ENCODE assay signal across 8 mouse cellular contexts in the genomic region with DNA sequence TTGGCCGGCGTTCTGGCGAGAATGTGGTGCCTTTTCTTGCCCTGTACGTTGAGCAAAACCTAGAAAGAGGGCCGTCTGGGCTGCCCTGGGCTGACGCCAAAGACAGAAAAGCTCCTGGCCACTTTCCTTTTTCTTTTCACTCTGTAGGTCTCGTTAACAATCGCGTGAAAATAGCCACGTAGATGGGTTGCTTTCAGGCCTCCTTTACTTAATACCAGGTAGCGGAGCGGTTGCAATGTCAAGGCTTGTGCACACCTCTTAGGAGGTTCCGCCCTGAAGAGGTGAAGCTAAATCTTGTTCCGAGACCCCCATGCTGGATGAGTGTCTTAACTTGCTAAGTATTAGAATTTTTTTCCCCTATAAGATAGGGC. TPM values are rescaled to one million over a fixed set of nuclear protein-coding genes. Genes with fewer than 3 reads are reported as not detected.
DNase-seq lines count a peak whose midpoint lies in the region; ATAC-seq and TF ChIP-seq lines count a peak whose summit lies in the region.

No protein-coding gene starts in this region.

- peak overlapping the region; percentile 99 for H3K27ac ChIP-seq in heart, embryonic 15.5 days
- H3K27ac ChIP-seq in forebrain, embryonic 15.5 days (replicated peaks), result peak overlapping the region; percentile 96
- H3K27ac ChIP-seq in liver, embryonic 16.5 days (ENCODE audit: low read length), result peak overlapping the region; percentile 88

- H3K9ac ChIP-seq in heart, embryonic 15.5 days, result peak overlapping the region; percentile 94
- peak overlapping the region; percentile 85 for H3K9ac ChIP-seq in forebrain, embryonic 15.5 days (replicated peaks)
- H3K9ac ChIP-seq in liver, embryonic 16.5 days (ENCODE audit: low read depth, low read length), result peak overlapping the region; percentile 84

- H3K4me3 ChIP-seq in heart, embryonic 15.5 days, result peak overlapping the region; percentile 94
- peak overlapping the region; percentile 93 for H3K4me3 ChIP-seq in G1E (ENCODE audit: low read depth, low read length)
- peak overlapping the region; percentile 91 for H3K4me3 ChIP-seq in forebrain, embryonic 15.5 days
- peak overlapping the region; percentile 82 for H3K4me3 ChIP-seq in liver, embryonic 16.5 days (ENCODE audit: low read depth, low read length)

- H3K9me3 ChIP-seq in heart, embryonic 15.5 days (replicated peaks), result 0 out of 2 replicates have a peak, but pooled peaks cover 6% of the 10 kb centered on the region
- H3K9me3 ChIP-seq in G1E (replicated peaks), result no peaks in the 10 kb centered on the region
- no peaks in the 10 kb centered on the region for H3K9me3 ChIP-seq in forebrain, embryonic 15.5 days
- no peaks in the 10 kb centered on the region for H3K9me3 ChIP-seq in liver, embryonic 16.5 days (replicated peaks; ENCODE audit: control insufficient read depth, low read length)

- TF ChIP-seq CTCF in G1E (IDR thresholded peaks at IDR 0.05; ENCODE audit: low read depth, low read length), result no peak

- H3K36me3 ChIP-seq in heart, embryonic 15.5 days, result peaks cover 4% of the 10 kb centered on the region; the same call in 1 of the 2 replicates
- peaks cover 29% of the 10 kb centered on the region for H3K36me3 ChIP-seq in G1E (replicated peaks)
- no peaks in the 10 kb centered on the region for H3K36me3 ChIP-seq in forebrain, embryonic 15.5 days
- no peaks in the 10 kb centered on the region for H3K36me3 ChIP-seq in liver, embryonic 16.5 days (ENCODE audit: control insufficient read depth, insufficient read depth)

- H3K4me2 ChIP-seq in heart, embryonic 15.5 days, result peak overlapping the region; percentile 84
- H3K4me2 ChIP-seq in forebrain, embryonic 15.5 days (replicated peaks), result peak overlapping the region; percentile 61
- peak overlapping the region; percentile 84 for H3K4me2 ChIP-seq in liver, embryonic 16.5 days (ENCODE audit: low read depth, low read length)

- no peak for DNase-seq in heart, adult 18-20 months
- DNase-seq in G1E (ENCODE audit: low spot score), result no peak
- DNase-seq in urinary bladder, postnatal 36 days (ENCODE audit: low spot score in 2 of 2), result no peak
- DNase-seq in cerebellum, postnatal 36 days, result no peak
- DNase-seq in left cerebral cortex, postnatal 25 days (ENCODE audit: low spot score in 2 of 2), result no peak

- WGBS in heart, embryonic 15.5 days, result 17% methylated on average over 14 of the region's 14 CpGs
- 13% methylated on average over 14 of the region's 14 CpGs for WGBS in forebrain, embryonic 15.5 days
- 22% methylated on average over 14 of the region's 14 CpGs for WGBS in liver, embryonic 16.5 days (ENCODE audit: insufficient replicate concordance)

- intact Hi-C loops in left cerebral cortex, postnatal 25 days (cut with DNase I), result loop anchor here (5.0 kb wide), 4 partner anchors 237 to 1902 kb away; partner anchors contain the start of genes Cenpe and Tet2

- ATAC-seq in heart, embryonic 15.5 days (replicated peaks; ENCODE audit: insufficient number of reproducible peaks, insufficient read depth, low FRiP score, low read depth), result no peak
- 0 out of 2 replicates have a peak, but pooled peaks have one; percentile 4 for ATAC-seq in G1E (ENCODE audit: extremely low read depth, insufficient number of reproducible peaks, low FRiP score, poor library complexity, severe bottlenecking)
- ATAC-seq in forebrain, embryonic 15.5 days (replicated peaks), result peak; percentile 11; the same call in 1 of the 2 replicates
- ATAC-seq in liver, embryonic 16.5 days (ENCODE audit: low read depth), result no peak

- H3K4me1 ChIP-seq in heart, embryonic 15.5 days (replicated peaks), result peaks cover 6% of the 10 kb centered on the region
- peaks cover 30% of the 10 kb centered on the region for H3K4me1 ChIP-seq in G1E (ENCODE audit: insufficient read depth, low read depth, low read length)
- peaks cover 15% of the 10 kb centered on the region; the same call in 1 of the 2 replicates for H3K4me1 ChIP-seq in forebrain, embryonic 15.5 days
- H3K4me1 ChIP-seq in liver, embryonic 16.5 days (ENCODE audit: control insufficient read depth, low read depth, low read length), result peaks cover 7% of the 10 kb centered on the region

- H3K27me3 ChIP-seq in heart, embryonic 15.5 days, result no peaks in the 10 kb centered on the region
- peaks cover 2% of the 10 kb centered on the region; the same call in 1 of the 2 replicates for H3K27me3 ChIP-seq in G1E (ENCODE audit: insufficient read depth, low read length)
- no peaks in the 10 kb centered on the region for H3K27me3 ChIP-seq in forebrain, embryonic 15.5 days
- no peaks in the 10 kb centered on the region for H3K27me3 ChIP-seq in liver, embryonic 16.5 days (ENCODE audit: control insufficient read depth, insufficient read depth, low read depth, low read length)

RNA-seq across cellular contexts. Expression of gene Ppa2, which starts 0.9 kb away (rescaled TPM):
- polyA plus RNA-seq in heart, embryonic 15.5 days (2015; fragmentation: Nextera tagmentation; extraction: Ambion mirVana), result 107 and 125 TPM in 2 replicates
- 100 to 1,000 TPM; 150 to 157 TPM for total RNA-seq in heart, adult 18-20 months (2021)
- 38.1 and 40.6 TPM in 2 replicates for total RNA-seq in G1E (2014; fragmentation: Nextera tagmentation)
- 115 and 145 TPM in 2 replicates for total RNA-seq in G1E (2017)
- polyA plus RNA-seq in G1E (2012), result 67.3 and 67.8 TPM in 2 replicates
- polyA plus RNA-seq in forebrain, embryonic 15.5 days (2015; fragmentation: Nextera tagmentation; extraction: Ambion mirVana), result 70.3 and 70.6 TPM in 2 replicates
- polyA plus RNA-seq in liver, embryonic 16.5 days (2015; fragmentation: Nextera tagmentation; extraction: Ambion mirVana), result 38.0 and 40.1 TPM in 2 replicates
- 10 to 100 TPM; 45.5 to 46.7 TPM for total RNA-seq in left cerebral cortex, postnatal 25 days (2021)

Comparison
In these comparisons a context has a peak if more than half of its experiments do, and no peak if none do; other contexts are left out.
1. ATAC-seq: peak in G1E (single experiment) and forebrain, embryonic 15.5 days (single experiment); none in heart, embryonic 15.5 days (single experiment) and liver, embryonic 16.5 days (single experiment).
2. Peak in every context shown above with its lines, with median percentiles within 50 percentile points of each other: H3K27ac ChIP-seq, H3K4me2 ChIP-seq, H3K4me3 ChIP-seq and H3K9ac ChIP-seq.